Comparison of ENCODE assay signal across 8 mouse cellular contexts in genomic region chr2:118111116-118111487, GRCm38 (mm10). TPM values are rescaled to one million over a fixed set of nuclear protein-coding genes. Genes with fewer than 3 reads are reported as not detected.
A peak's percentile ranks its signal among the peaks of the same experiment; 100 is the strongest.
DNase-seq lines count a peak whose midpoint lies in the region; ATAC-seq lines count a peak whose summit lies in the region.

No protein-coding gene starts in this region.

- peak overlapping the region; percentile 50 for H3K9ac ChIP-seq in hindbrain, embryonic 14.5 days

- peak overlapping the region; percentile 40 for H3K4me3 ChIP-seq in hindbrain, embryonic 14.5 days (replicated peaks; ENCODE audit: low read length)

- no peaks in the 10 kb centered on the region for H3K9me3 ChIP-seq in hindbrain, embryonic 14.5 days (ENCODE audit: control insufficient read depth, low read length)

- under 1% methylated on average over 16 of the region's 16 CpGs for WGBS in hindbrain, embryonic 14.5 days

- peak; percentile 78 for ATAC-seq in hindbrain, embryonic 14.5 days (ENCODE audit: low FRiP score)

- 0 out of 2 replicates have a peak, but pooled peaks cover 10% of the 10 kb centered on the region for H3K27me3 ChIP-seq in hindbrain, embryonic 14.5 days (ENCODE audit: control insufficient read depth, insufficient read depth, low read length)

- H3K36me3 ChIP-seq in hindbrain, embryonic 14.5 days (replicated peaks; ENCODE audit: control insufficient read depth, insufficient read depth), result no peaks in the 10 kb centered on the region

- peak; percentile 83 for DNase-seq in R1 (ENCODE audit: low read depth, low spot score)
- DNase-seq in cerebellum, postnatal 25 days, result peak; percentile 65 to 80
- DNase-seq in frontal cortex, postnatal 25 days (ENCODE audit: low spot score in 2 of 2), result peak; percentile 87 to 88
- peak; percentile 93 for DNase-seq in hindbrain, embryonic 14.5 days (ENCODE audit: low spot score)
- peak; percentile 71 for DNase-seq in left cerebral cortex, adult 11 months (ENCODE audit: low spot score)
- peak; percentile 94 for DNase-seq in lung, postnatal 36 days
- peak; percentile 93 for DNase-seq in retina, embryonic 14.5 days (ENCODE audit: low spot score)
- peak; percentile 61 to 70 for DNase-seq in thymus, postnatal 36 days

- H3K4me1 ChIP-seq in hindbrain, embryonic 14.5 days (replicated peaks; ENCODE audit: control insufficient read depth, insufficient read depth, low read length), result 0 out of 2 replicates have a peak, but pooled peaks cover 6% of the 10 kb centered on the region

- H3K4me2 ChIP-seq in hindbrain, embryonic 14.5 days (replicated peaks), result peak overlapping the region; percentile 78

- H3K27ac ChIP-seq in hindbrain, embryonic 14.5 days, result no peak overlapping the region

RNA-seq across cellular contexts. Expression of gene Thbs1, which starts 0.6 kb away (rescaled TPM):
- 6.5 and 6.6 TPM in 2 replicates for polyA plus RNA-seq in hindbrain, embryonic 14.5 days (2014; fragmentation: Nextera tagmentation; extraction: Ambion mirVana)
